Comparison of ENCODE assay signal across 8 mouse cellular contexts in genomic region chr4:148902919-148903727, GRCm38 (mm10).
DNase-seq lines count a peak whose midpoint lies in the region; ATAC-seq and TF ChIP-seq lines count a peak whose summit lies in the region.

No protein-coding gene starts in this region.

- H3K4me2 ChIP-seq in intestine, postnatal 0 days (replicated peaks; ENCODE audit: low read depth) = peak overlapping the region; percentile 95
- H3K4me2 ChIP-seq in stomach, embryonic 15.5 days = peak overlapping the region; percentile 98; the same call in 1 of the 2 replicates

- H3K4me1 ChIP-seq in MEL (ENCODE audit: control insufficient read depth in 1 of 2, insufficient read depth in 2 of 2, low read length in 2 of 2) = peaks cover 2 to 7% of the 10 kb centered on the region in 2 experiments; a peak in 2 of 4 replicates
- peaks cover 17% of the 10 kb centered on the region for H3K4me1 ChIP-seq in intestine, postnatal 0 days (replicated peaks; ENCODE audit: control insufficient read depth, insufficient read depth, low read length)
- H3K4me1 ChIP-seq in stomach, embryonic 15.5 days = peaks cover 44% of the 10 kb centered on the region

- peak; percentile 33 for DNase-seq in cerebellum, adult 9-11 months
- no peak for DNase-seq in cerebellum, adult 9-10 months
- peak; percentile 78 for DNase-seq in MEL (ENCODE audit: low read depth, low spot score)
- peak; percentile 58 for DNase-seq in gastrocnemius, postnatal 25 days
- DNase-seq in layer of hippocampus, postnatal 10 days (ENCODE audit: low spot score in 2 of 2) = no peak

- no peaks in the 10 kb centered on the region for H3K9me3 ChIP-seq in MEL (replicated peaks; ENCODE audit: insufficient read depth, low read length)
- no peaks in the 10 kb centered on the region for H3K9me3 ChIP-seq in intestine, postnatal 0 days (ENCODE audit: control insufficient read depth)
- H3K9me3 ChIP-seq in stomach, embryonic 15.5 days = no peaks in the 10 kb centered on the region

- WGBS in intestine, postnatal 0 days = 16% methylated on average over 8 of the region's 8 CpGs
- WGBS in stomach, embryonic 15.5 days = 36% methylated on average over 8 of the region's 8 CpGs

- H3K4me3 ChIP-seq in MEL (ENCODE audit: control insufficient read depth in 1 of 2, insufficient read depth in 1 of 2, low read depth in 2 of 2, low read length in 2 of 2) = no peak overlapping the region
- H3K4me3 ChIP-seq in intestine, postnatal 0 days (ENCODE audit: low read depth, low read length) = 0 out of 2 replicates have a peak overlapping the region, but pooled peaks have one; percentile 81
- H3K4me3 ChIP-seq in stomach, embryonic 15.5 days (replicated peaks) = no peak overlapping the region

- ATAC-seq in intestine, postnatal 0 days = peak; percentile 92
- peak; percentile 44 for ATAC-seq in megakaryocyte, adult 5-6 weeks (ENCODE audit: poor library complexity, severe bottlenecking)
- 0 out of 2 replicates have a peak, but pooled peaks have one; percentile 11 for ATAC-seq in stomach, embryonic 15.5 days (ENCODE audit: insufficient read depth, low FRiP score, low read depth)

- peak; percentile 77 to 86 (median 77) for TF ChIP-seq CTCF in MEL (IDR thresholded peaks at IDR 0.05 in 2 of 3, conservative IDR thresholded peaks at IDR 0.05 in 1 of 3; ENCODE audit: control insufficient read depth in 1 of 3, insufficient read depth in 1 of 3, low read depth in 2 of 3, low read length in 3 of 3, poor library complexity in 1 of 3, severe bottlenecking in 1 of 3)
- peak; percentile 85 for TF ChIP-seq CTCF in intestine, postnatal 0 days (IDR thresholded peaks at IDR 0.05; ENCODE audit: low read depth)

- TF ChIP-seq RAD21 in MEL (IDR thresholded peaks at IDR 0.05; ENCODE audit: low read depth, low read length) = peak; percentile 60

- H3K27ac ChIP-seq in MEL (ENCODE audit: control insufficient read depth, low read depth, low read length) = no peak overlapping the region
- peak overlapping the region; percentile 96 for H3K27ac ChIP-seq in intestine, postnatal 0 days (ENCODE audit: low read depth, low read length)
- H3K27ac ChIP-seq in stomach, embryonic 15.5 days = peak overlapping the region; percentile 75

- peaks cover 0 to 2% of the 10 kb centered on the region in 2 experiments; a peak in 2 of 4 replicates for H3K36me3 ChIP-seq in MEL (ENCODE audit: control insufficient read depth in 1 of 2, insufficient read depth in 2 of 2, low read length in 2 of 2)
- no peaks in the 10 kb centered on the region for H3K36me3 ChIP-seq in intestine, postnatal 0 days (ENCODE audit: control insufficient read depth, insufficient read depth)
- no peaks in the 10 kb centered on the region for H3K36me3 ChIP-seq in stomach, embryonic 15.5 days

- H3K27me3 ChIP-seq in MEL (ENCODE audit: control insufficient read depth in 1 of 2, insufficient read depth in 2 of 2, low read length in 2 of 2) = peaks cover 0 to 1% of the 10 kb centered on the region in 2 experiments; a peak in 2 of 4 replicates
- no peaks in the 10 kb centered on the region for H3K27me3 ChIP-seq in intestine, postnatal 0 days (replicated peaks; ENCODE audit: control insufficient read depth, insufficient read depth, low read length)
- H3K27me3 ChIP-seq in stomach, embryonic 15.5 days (replicated peaks) = peaks cover 27% of the 10 kb centered on the region; the same call in 1 of the 2 replicates

- no peaks in the 10 kb centered on the region; the same call in 1 of the 2 replicates for H3K79me2 ChIP-seq in MEL (ENCODE audit: control insufficient read depth, insufficient read depth, low read length, poor library complexity)

- no peak overlapping the region for H3K9ac ChIP-seq in MEL (ENCODE audit: control insufficient read depth, low read depth, low read length, poor library complexity, severe bottlenecking)
- 0 out of 2 replicates have a peak overlapping the region, but pooled peaks have one; percentile 17 for H3K9ac ChIP-seq in intestine, postnatal 0 days (ENCODE audit: low read depth, low read length)
- H3K9ac ChIP-seq in stomach, embryonic 15.5 days = no peak overlapping the region

- TF ChIP-seq POLR2A in MEL (IDR thresholded peaks at IDR 0.05; ENCODE audit: control insufficient read depth in 1 of 2, insufficient read depth in 1 of 2, low read depth in 1 of 2, low read length in 2 of 2, poor library complexity in 1 of 2) = no peak

- no peak for TF ChIP-seq EP300 in MEL (IDR thresholded peaks at IDR 0.05; ENCODE audit: low read depth in 1 of 2, low read length in 2 of 2)

TF ChIP-seq in MEL, 35 proteins besides CTCF, POLR2A, EP300 and RAD21:
- TF ChIP-seq SIN3A (IDR thresholded peaks at IDR 0.05; ENCODE audit: low read length) = no peak
- no peak for TF ChIP-seq GABPA (IDR thresholded peaks at IDR 0.05; ENCODE audit: low read depth, low read length)
- TF ChIP-seq USF2 (IDR thresholded peaks at IDR 0.05; ENCODE audit: borderline replicate concordance in 1 of 2, insufficient read depth in 1 of 2, low read depth in 1 of 2, low read length in 2 of 2) = no peak
- TF ChIP-seq MAX (IDR thresholded peaks at IDR 0.05; ENCODE audit: low read length) = no peak
- TF ChIP-seq UBTF (IDR thresholded peaks at IDR 0.05; ENCODE audit: borderline replicate concordance, insufficient read depth, low read depth, low read length) = no peak
- TF ChIP-seq RCOR1 (IDR thresholded peaks at IDR 0.05; ENCODE audit: low read depth, low read length) = no peak
- TF ChIP-seq ELF1 (IDR thresholded peaks at IDR 0.05; ENCODE audit: low read depth, low read length) = no peak
- no peak for TF ChIP-seq MAZ (IDR thresholded peaks at IDR 0.05; ENCODE audit: low read depth, low read length)
- TF ChIP-seq ZC3H11A (IDR thresholded peaks at IDR 0.05; ENCODE audit: low read depth, low read length) = peak; percentile 51
- TF ChIP-seq MYC (IDR thresholded peaks at IDR 0.05; ENCODE audit: low read depth, low read length) = no peak
- TF ChIP-seq CHD2 (IDR thresholded peaks at IDR 0.05; ENCODE audit: low read length) = no peak
- TF ChIP-seq SMC3 (IDR thresholded peaks at IDR 0.05; ENCODE audit: low read depth, low read length) = peak; percentile 73

Comparison
In these comparisons a context has a peak if more than half of its experiments do, and no peak if none do; other contexts are left out.
1. DNase-seq: peak in cerebellum, adult 9-11 months (single experiment), MEL (single experiment) and gastrocnemius, postnatal 25 days (single experiment); none in cerebellum, adult 9-10 months (single experiment) and layer of hippocampus, postnatal 10 days (0 of 2).
2. ATAC-seq: peak in every context shown above with its lines; median percentile 92 in intestine, postnatal 0 days; 44 in megakaryocyte, adult 5-6 weeks; 11 in stomach, embryonic 15.5 days.